Mouse (Mus musculus): Measurements from ENCODE around the gene Gemin5. TPM values are rescaled to one million over a fixed set of nuclear protein-coding genes. Genes with fewer than 3 reads are reported as not detected.

Gene Gemin5
- 12.6 TPM for polyA plus RNA-seq (2017; shearing (Covaris generic))

DNA sequence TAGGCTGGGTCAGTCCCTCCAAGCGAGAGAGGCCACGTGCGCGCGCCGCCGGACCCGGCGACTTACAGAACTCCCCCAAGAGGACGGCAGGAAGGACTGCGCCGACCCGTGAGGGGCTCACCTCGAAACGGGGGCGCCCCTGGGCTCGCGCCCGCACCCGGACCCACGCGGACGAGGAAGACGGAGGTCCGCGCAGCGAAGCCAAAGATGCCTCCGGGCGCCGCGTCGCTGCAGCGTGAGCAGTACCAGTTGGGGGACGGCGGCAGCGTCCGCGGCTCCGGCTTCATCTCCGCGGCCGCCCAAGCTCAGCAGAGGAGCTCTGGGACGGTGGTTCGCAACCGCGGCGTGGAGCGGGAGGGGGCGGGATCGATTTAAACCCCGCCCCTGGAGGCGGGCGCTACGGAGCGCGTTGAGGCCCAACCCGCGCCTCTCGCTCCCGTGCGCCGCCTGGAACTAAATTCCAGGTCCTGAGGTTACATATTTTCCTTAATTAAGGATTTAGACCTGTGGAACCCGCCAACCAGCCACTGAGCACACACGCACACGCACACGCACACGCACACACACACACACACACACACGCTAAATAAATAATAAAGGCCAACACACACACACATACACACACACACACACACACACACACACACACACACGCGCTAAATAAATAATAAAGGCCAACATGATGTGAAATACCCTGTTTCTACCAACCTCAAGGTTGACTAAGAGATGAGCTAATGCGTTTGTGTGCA is at the start of gene Gemin5:
Gene Gemin5, minus strand, starts transcription at position 373 of the 749 bp plus-strand sequence.

DNA sequence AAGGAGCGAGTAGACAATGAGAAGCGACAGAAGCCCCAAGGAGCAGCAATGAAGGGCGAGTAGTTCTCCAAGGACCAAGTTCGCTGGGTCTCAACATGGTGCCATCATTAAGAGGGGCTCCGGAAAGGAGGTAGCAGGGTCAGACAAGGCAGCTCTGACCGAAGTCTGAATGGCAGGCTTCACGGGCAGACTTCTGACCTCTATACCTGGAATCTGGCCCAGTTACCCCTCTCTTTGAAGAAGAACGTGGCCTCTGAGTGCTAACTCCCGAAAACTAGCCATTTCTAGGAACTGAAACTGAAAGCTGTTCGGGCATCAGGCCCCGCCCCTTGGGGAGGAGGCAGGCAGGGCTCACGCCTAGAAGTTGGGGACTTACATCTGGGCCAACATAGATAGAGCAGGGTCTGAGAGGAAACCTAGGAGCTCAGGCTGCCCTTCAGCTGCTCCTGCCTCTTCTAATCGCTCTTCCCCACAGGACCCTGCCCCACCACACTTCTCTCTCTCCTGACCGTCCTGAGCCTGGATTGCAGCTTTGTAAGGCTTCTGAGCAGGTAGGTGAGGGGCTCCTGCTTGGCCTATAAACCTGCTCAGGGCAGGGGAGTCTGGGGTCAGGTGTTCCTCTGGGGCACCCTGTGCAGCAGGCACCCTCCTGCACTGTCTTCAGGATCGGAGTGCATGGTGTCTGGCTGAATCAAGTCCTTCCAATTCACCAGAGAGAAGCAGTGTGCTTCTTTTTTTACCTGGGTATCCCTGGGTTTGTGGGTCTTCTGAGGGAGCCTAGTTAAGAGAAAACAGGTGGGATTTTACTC is 31.1 kb upstream of the Gemin5 start, which contains the start of the genes Igtp and Irgm2:
Gene Igtp, plus strand, starts transcription at position 328 of the 809 bp plus-strand sequence.
Gene Irgm2, plus strand, starts transcription at position 390 of the 809 bp plus-strand sequence.

DNA sequence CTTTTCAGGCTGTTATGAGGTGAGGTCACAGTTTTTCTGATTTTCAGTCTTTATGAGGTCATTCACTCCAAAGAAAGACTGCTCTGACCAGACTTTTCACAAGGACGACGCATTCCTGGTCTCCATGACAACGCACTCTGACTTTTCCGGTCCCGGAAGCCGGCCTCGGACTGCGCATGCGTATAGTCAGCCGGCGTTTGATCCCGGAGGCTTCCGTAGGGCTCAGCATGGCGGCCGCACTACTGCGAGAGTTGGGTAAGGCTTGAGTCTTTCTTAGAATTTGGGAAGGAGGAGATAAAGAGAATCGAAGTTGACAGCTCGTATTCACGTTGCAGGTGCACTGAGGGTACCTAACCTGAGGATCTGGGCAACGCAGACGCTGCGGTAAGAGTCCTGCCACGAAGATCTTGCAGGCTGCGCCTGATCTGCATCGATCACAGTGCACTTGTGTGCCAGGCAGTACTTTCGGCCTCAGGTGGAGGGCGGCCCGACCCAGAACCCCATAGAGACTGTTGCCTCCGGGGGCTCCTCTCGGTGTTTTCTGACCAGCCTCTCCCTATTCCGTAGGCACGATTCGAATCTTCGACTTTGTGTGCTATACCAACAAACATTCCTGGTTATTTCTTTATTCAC is 3.2 kb upstream of the Gemin5 start, which contains the start of gene Mrpl22:
Gene Mrpl22, plus strand, starts transcription at position 203 of the 633 bp plus-strand sequence.

DNA sequence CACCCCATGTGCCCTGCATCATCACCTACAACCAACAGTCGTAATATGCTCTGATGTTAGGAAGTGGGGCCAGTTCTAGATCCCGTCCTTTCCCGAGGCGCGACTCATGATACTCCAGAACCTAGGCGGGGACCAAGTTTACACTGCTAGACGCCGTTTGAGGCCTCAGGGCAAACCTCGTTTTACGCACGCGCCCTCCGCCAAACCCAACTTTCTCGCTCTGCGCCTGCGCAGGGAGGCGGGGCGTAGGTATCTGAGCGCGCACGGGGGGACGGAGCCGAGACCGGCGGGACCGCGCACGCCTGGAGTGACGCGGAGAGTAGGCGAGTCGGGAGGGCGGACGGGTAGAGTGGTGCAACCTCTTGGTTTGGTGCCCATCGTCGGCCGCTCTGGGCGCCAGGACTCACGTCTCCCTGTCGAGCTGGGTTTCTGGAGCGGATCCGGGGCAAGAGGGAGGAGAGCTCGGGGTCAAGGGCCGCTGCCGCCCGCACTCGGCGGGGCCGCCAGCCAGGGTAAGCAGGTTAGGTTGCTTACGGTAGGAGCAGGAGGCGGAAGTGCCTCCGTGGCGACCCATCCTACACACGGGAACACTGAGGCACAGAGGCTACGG is 64.5 kb downstream of the Gemin5 start, which contains the start of gene Cnot8:
Gene Cnot8, plus strand, starts transcription at position 457 of the 610 bp plus-strand sequence.

DNA sequence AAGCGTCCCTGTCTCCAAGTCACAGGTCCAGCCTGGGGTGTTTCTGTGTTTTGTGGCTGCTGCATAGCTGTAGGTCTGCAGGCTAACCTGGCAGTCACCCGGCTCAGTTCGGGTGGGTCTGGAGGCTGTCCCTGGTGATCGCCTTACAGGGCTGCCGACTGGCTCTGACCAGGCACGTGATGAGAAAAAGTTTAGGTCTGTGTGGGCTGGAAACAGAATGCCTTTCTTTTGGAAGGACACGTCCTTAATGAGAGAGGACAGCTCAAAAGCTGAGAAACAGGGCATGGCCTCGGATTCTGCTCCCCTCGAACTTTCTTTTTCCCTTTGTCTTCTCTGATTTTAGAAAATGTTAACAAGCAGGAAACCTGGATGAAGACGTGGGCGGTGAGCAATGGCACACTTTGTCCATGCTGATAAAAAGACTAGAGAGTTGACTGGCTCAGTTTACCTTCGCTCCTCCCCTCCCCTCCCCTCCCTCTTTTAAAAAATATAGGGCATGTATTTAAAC is 75.3 kb downstream of the Gemin5 start, which contains the start of gene Gm12248:
Gene Gm12248, minus strand, starts transcription at position 114 of the 508 bp plus-strand sequence.

Other genes with a start within 250 kb of the Gemin5 start
- gene Larp1, start 159.5 kb downstream of the Gemin5 start, polyA plus RNA-seq (2017; shearing (Covaris generic)), result 15.3 TPM
- not detected for gene Gm12248, start 75.4 kb downstream of the Gemin5 start, polyA plus RNA-seq (2017; shearing (Covaris generic))
- 114 TPM for gene Cnot8, start 64.4 kb downstream of the Gemin5 start, polyA plus RNA-seq (2017; shearing (Covaris generic))
- 82.4 TPM for gene Mrpl22, start 3.1 kb upstream of the Gemin5 start, polyA plus RNA-seq (2017; shearing (Covaris generic))
- gene Igtp, start 31.0 kb upstream of the Gemin5 start, polyA plus RNA-seq (2017; shearing (Covaris generic)), result 624 TPM
- gene Irgm2, start 31.1 kb upstream of the Gemin5 start, polyA plus RNA-seq (2017; shearing (Covaris generic)), result 86.1 TPM
- gene 4930438A08Rik, start 106.3 kb upstream of the Gemin5 start, polyA plus RNA-seq (2017; shearing (Covaris generic)), result not detected
- 22.4 TPM for gene Zfp692, start 138.5 kb upstream of the Gemin5 start, polyA plus RNA-seq (2017; shearing (Covaris generic))
- gene Zfp672, start 161.8 kb upstream of the Gemin5 start, polyA plus RNA-seq (2017; shearing (Covaris generic)), result 43.6 TPM
- 27.3 TPM for gene Sh3bp5l, start 162.2 kb upstream of the Gemin5 start, polyA plus RNA-seq (2017; shearing (Covaris generic))
- not detected for gene Lypd8, start 210.5 kb upstream of the Gemin5 start, polyA plus RNA-seq (2017; shearing (Covaris generic))